Mouse (Mus musculus): ENCODE results near the gene Nlrp1a.

The Nlrp1a gene

GRCm38 (mm10) chr11:71144661-71145060, at the start of gene Nlrp1a:
Gene Nlrp1a, minus strand, starts transcription at chr11:71144704.
- DNase-seq: peak; percentile 12

- DNase-seq: peak; percentile 17
Observed at GRCm38 (mm10) chr11:71169633-71170032, 25.1 kb upstream of the Nlrp1a start.

GRCm38 (mm10) chr11:71164139-71164538, 19.6 kb upstream of the Nlrp1a start:
- DNase-seq: no peak

GRCm38 (mm10) chr11:71159439-71160136, 15.1 kb upstream of the Nlrp1a start:
- no peak for DNase-seq

GRCm38 (mm10) chr11:71155272-71155671, 10.8 kb upstream of the Nlrp1a start:
- DNase-seq: no peak

GRCm38 (mm10) chr11:71142031-71142430, 2.5 kb downstream of the Nlrp1a start:
- peak; percentile 11 for DNase-seq

- DNase-seq: no peak
Observed at GRCm38 (mm10) chr11:71107128-71107527, 37.4 kb downstream of the Nlrp1a start.

- no peak for DNase-seq
Observed at GRCm38 (mm10) chr11:71106261-71107021, 38.1 kb downstream of the Nlrp1a start.

- no peak for DNase-seq
Observed at GRCm38 (mm10) chr11:71103931-71104330, 40.6 kb downstream of the Nlrp1a start.

GRCm38 (mm10) chr11:71076342-71076741, 68.2 kb downstream of the Nlrp1a start:
- DNase-seq: no peak

GRCm38 (mm10) chr11:71052554-71052953, 92.0 kb downstream of the Nlrp1a start:
- DNase-seq: peak; percentile 10

All from kidney, adult 9 months (tissue).